Mouse (Mus musculus): ENCODE results near the gene Dctd. TPM values are rescaled to one million over a fixed set of nuclear protein-coding genes. Genes with fewer than 3 reads are reported as not detected.
A peak's percentile ranks its signal among the peaks of the same experiment; 100 is the strongest.
"Not testable (repeated sequence)": the region's sequence is repeated elsewhere in the genome, so short reads cannot be mapped to it uniquely, and the experiment has no call there.

The Dctd gene
- polyA plus RNA-seq, 1 experiment from 2014 or later, result 13.4 TPM

DNA sequence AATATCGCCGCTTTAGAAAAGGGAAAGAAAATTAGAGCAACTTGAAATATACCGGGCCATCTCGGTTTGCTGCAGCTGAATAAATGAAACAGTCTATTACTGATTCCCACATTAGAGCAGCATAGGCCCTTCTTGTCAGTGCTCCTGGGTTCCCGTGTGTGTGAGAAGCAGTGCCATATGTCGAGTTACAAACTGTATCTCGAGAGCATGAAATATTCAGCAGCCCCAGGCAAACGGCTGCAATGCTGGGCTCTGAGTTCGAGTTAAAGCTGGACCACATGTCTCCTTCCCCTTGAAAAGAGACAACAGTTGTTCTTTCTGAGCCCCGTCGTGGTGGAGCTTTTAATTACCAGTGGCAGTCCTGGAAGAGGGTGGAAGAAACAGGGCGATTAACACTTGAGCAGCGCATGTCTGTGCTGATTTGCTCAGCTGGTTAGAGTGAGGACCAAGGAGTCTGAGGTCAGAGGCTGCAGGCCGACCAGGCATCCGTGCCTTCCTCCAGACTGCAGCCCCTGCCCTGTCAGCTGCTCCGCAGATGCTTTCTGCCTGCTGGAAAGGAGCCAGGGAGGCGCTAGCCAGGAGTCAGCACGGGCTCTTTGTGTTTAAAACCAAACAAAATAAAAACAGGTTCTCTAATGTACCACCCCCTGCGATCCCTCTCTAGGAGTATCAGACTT lies 53.3 kb downstream of the Dctd start:
- H3K27ac ChIP-seq, result no peak overlapping the region
- peak overlapping the region; percentile 24; the same call in 1 of the 2 replicates for H3K4me2 ChIP-seq (replicated peaks)

DNA sequence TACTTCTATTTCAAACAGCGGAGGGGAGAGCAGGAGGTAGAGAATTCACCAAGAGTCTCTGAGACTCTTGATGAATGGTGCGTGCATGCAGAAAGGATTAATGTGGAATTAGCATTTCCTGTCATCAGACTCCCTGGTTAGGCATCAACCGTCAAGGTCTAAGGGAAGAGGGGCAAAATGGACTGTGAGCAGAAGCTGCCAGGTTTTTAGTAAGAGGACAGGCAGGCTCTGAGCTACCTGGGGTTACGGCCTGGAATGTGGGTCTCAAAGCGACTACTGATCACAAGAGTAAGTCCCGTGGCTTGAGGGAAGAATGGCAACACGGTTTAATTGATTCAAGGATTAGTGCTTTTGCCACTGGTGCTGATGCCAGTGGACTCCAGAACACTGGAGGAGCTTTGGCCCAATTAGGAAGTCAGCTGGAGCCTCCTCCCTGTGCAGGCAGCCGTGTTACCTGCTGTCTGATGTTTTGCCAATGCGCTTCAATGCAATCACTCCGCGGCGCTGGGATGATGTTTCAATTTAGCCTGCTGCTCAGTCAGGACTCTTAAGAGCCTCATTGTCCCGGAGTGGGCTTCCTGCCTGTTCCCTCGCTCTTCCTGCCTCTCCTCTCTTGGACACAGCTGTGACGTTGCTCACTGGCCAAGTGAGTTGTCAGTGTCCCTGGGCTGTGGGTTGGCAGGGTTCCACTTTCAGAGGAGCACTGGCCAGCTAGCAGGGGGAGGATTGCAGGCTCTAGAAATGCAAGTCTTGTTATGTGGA lies 54.6 kb downstream of the Dctd start:
- Histone ChIP-seq H3K27me3 (replicated peaks) (no peaks in the 10 kb centered on the region), H3K4me1 (peaks cover 22% of the 10 kb centered on the region), H3K27ac (no peak overlapping the region), H3K9me3 (peaks cover 13% of the 10 kb centered on the region), H3K36me3 (no peaks in the 10 kb centered on the region), H3K9ac (no peak overlapping the region), H3K4me2 (replicated peaks) (peak overlapping the region; percentile 27), H3K4me3 (no peak overlapping the region)
- WGBS, result 36% methylated on average over 15 of the region's 15 CpGs
- ATAC-seq (ENCODE audit: low FRiP score, low read depth), result no peak

More for the DNA sequence above, 53.3 kb downstream of the Dctd start:
- ATAC-seq (ENCODE audit: low FRiP score, low read depth), result peak; percentile 69
- Histone ChIP-seq H3K27me3 (replicated peaks) (no peaks in the 10 kb centered on the region), H3K4me1 (peaks cover 15% of the 10 kb centered on the region), H3K9ac (no peak overlapping the region), H3K36me3 (no peaks in the 10 kb centered on the region), H3K9me3 (peaks cover 13% of the 10 kb centered on the region), H3K4me3 (no peak overlapping the region)
- WGBS, result 40% methylated on average over 19 of the region's 19 CpGs

DNA sequence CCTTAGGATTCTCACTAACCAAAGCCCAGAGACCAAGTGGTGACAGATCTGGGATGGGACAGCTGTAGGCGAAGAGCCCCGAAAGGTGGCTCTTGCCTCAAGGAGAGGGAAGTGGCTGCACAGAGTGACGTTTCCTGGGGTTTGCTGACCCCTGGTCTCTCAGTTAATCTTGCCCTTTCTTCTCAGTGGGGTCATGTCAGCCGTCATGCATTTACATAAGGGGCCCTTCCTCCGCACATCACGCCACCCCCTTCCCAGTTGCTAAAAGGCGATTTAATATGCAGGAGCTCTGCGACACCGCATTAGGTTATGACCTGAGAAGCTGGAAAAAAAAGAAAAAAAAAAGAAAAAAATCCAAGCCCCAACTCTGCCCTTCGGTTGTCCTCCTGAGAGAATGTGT lies 58.8 kb downstream of the Dctd start:
- ATAC-seq (ENCODE audit: low FRiP score, low read depth), result no peak
- Histone ChIP-seq H3K9ac (no peak overlapping the region), H3K4me2 (replicated peaks) (no peak overlapping the region; the same call in 1 of the 2 replicates), H3K36me3 (no peaks in the 10 kb centered on the region), H3K4me1 (peaks cover 24% of the 10 kb centered on the region), H3K27me3 (replicated peaks) (no peaks in the 10 kb centered on the region), H3K4me3 (no peak overlapping the region), H3K9me3 (peaks cover 4% of the 10 kb centered on the region; the same call in 1 of the 2 replicates), H3K27ac (no peak overlapping the region)
- 26% methylated on average over 10 of the region's 10 CpGs for WGBS

DNA sequence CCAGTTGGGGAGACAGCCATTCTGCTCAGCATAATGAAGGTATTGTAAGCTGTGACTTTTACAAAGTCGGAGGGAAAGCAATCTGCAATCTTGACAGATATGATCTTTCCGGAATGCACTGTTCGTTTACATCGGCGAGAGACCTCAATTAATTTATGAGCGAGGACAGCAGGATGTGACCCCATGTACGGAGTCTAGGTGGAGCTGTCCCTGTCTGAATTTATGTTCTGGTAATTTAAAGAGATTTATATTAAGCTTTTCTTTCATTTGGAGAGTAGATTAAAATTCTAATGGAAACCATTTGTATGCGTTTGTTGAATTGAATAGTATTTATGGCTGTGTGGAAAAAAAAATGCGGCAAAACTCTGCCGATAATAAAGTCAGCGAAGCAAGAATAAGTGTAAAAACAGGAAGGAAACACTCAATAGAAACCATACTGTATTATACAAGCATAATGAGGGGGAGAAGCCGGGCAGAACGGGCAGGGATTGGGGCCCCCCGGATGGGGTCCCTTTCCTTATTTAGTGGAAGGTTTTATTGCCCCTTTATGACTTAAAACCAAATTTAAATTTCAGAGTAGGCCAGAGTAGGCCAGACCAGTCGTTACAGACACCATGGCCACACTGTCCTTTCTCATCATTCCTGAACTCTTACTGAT lies 59.8 kb downstream of the Dctd start:
- Histone ChIP-seq H3K4me1 (peaks cover 18% of the 10 kb centered on the region), H3K4me2 (replicated peaks) (peak overlapping the region; percentile 30; the same call in 1 of the 2 replicates), H3K27ac (no peak overlapping the region), H3K27me3 (replicated peaks) (no peaks in the 10 kb centered on the region), H3K9ac (no peak overlapping the region), H3K4me3 (no peak overlapping the region), H3K9me3 (peaks cover 4% of the 10 kb centered on the region; the same call in 1 of the 2 replicates), H3K36me3 (no peaks in the 10 kb centered on the region)
- WGBS, result 14% methylated on average over 15 of the region's 15 CpGs
- ATAC-seq (ENCODE audit: low FRiP score, low read depth), result peak; percentile 35; the same call in 1 of the 2 replicates

DNA sequence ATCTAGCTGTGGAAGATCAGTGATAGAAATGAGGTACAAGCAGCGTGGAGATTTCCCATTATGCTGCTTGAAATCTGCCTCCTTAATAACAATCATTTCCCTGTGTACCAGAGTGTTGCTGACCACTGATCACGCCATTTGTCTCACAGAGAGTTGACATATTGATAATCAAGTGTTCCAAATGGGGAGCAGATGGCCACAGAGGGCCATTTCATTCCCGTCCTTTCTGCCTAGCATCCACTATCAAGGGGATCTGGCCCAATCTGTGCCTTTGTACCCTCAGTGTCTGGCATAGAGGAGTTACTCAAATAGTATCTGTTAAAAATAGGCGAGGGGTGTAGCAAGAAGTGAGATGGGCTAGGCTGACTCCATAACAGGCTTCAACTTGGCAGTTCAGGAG lies 78.5 kb downstream of the Dctd start:
- WGBS, result 59% methylated on average over 4 of the region's 4 CpGs
- no peak for ATAC-seq (ENCODE audit: low FRiP score, low read depth)
- no peak overlapping the region for H3K4me2 ChIP-seq (replicated peaks)
- H3K27me3 ChIP-seq (replicated peaks), result no peaks in the 10 kb centered on the region
- H3K36me3 ChIP-seq, result no peaks in the 10 kb centered on the region
- H3K4me3 ChIP-seq, result no peak overlapping the region
- peaks cover 9% of the 10 kb centered on the region; the same call in 1 of the 2 replicates for H3K4me1 ChIP-seq
- H3K9me3 ChIP-seq, result peaks cover 12% of the 10 kb centered on the region; the same call in 1 of the 2 replicates
- no peak overlapping the region for H3K9ac ChIP-seq
- H3K27ac ChIP-seq, result no peak overlapping the region

DNA sequence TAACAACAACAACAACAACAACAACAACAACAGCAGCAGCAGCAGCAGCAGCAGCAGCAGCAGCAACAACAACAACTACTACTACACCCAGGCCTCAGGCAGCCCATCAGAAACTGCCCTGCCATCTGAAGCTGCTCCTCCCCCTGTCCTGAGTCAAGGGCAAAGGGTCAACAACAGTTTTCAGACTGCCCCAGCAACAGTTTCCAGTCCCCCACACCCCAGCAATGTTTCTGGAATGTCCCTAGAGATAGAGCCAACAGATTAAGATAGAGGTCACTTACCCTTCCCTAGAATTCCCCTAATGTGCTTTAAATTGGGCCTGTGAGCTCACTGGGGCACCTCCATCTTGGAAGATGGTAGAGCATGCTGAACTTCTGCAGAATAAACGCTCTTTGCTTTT lies 79.0 kb downstream of the Dctd start:
- Histone ChIP-seq H3K9ac (no peak overlapping the region), H3K36me3 (no peaks in the 10 kb centered on the region), H3K4me1 (peaks cover 9% of the 10 kb centered on the region; the same call in 1 of the 2 replicates), H3K9me3 (peaks cover 12% of the 10 kb centered on the region; the same call in 1 of the 2 replicates), H3K27me3 (replicated peaks) (no peaks in the 10 kb centered on the region), H3K27ac (no peak overlapping the region), H3K4me3 (no peak overlapping the region), H3K4me2 (replicated peaks) (no peak overlapping the region)
- no peak for ATAC-seq (ENCODE audit: low FRiP score, low read depth)
- 93% methylated on average over 1 of the region's 1 CpGs for WGBS

DNA sequence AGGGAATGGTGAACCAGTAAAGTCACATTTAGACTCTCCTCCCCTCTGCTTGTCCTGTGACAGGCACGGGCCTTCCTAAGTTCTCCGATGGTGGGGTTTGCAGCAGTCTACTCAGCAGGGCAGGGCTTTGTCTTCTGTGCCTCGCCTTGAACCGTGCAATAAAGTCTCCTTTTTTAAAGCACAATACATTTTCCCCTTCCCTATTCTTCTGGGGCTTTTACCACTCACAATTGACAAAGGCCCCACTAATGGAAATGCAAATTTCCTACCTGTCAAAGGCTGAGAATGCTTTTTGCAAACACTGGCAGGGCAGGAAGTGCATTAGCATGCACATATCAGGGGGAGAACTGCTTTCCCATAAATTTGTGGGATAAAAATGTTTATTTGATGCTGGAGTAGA lies 80.1 kb downstream of the Dctd start:
- Histone ChIP-seq H3K4me2 (replicated peaks) (peak overlapping the region; percentile 7), H3K4me1 (peaks cover 9% of the 10 kb centered on the region; the same call in 1 of the 2 replicates), H3K9me3 (peaks cover 9% of the 10 kb centered on the region; the same call in 1 of the 2 replicates), H3K4me3 (no peak overlapping the region), H3K27me3 (replicated peaks) (no peaks in the 10 kb centered on the region), H3K27ac (no peak overlapping the region), H3K36me3 (no peaks in the 10 kb centered on the region), H3K9ac (no peak overlapping the region)
- ATAC-seq (ENCODE audit: low FRiP score, low read depth), result peak; percentile 64
- 17% methylated on average over 4 of the region's 4 CpGs for WGBS

DNA sequence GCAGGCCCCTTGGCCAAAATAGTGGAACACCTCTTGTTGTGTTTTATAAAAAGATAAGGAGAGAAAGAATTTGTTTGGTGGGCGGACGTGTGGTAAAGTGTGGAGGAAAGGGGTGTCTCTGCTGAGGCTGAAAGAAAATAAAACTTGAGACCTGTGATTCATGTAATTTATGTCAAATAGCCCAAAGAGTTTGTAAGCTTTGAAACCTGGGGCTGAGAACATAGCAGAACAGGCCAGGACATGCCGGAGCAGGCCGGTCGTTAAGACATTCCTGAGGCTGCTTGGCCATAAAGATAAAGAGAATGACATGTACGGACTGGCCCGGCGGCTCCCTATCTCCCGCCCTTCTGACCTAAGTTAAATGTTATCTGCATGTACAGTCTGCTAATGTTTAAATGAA lies 81.3 kb downstream of the Dctd start:
- not testable (repeated sequence) for H3K4me1 ChIP-seq; H3K36me3 ChIP-seq; H3K9me3 ChIP-seq; H3K27me3 ChIP-seq (replicated peaks); H3K9ac ChIP-seq; H3K27ac ChIP-seq; H3K4me3 ChIP-seq; H3K4me2 ChIP-seq (replicated peaks); ATAC-seq (ENCODE audit: low FRiP score, low read depth)
- 92% methylated on average over 9 of the region's 9 CpGs for WGBS

DNA sequence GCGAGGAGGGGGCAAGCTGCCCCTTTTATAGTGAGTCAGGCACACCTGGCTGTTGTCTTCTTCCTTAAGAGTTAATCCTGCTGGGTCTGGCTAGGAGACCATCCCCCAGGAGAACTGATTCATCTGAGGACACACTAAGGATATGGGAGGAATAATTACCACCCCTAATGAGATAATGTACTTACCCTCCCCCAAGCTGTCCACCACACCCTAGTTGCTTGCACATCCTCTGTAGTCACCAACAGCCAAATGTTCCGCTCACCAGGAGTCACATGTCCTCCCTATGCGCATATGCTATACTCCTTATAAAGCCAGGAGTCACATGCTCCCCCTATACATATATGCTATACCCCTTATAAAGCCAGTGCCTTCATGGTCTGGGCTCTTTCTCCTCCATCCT lies 82.1 kb downstream of the Dctd start:
- H3K27me3 ChIP-seq (replicated peaks), result no peaks in the 10 kb centered on the region
- no peak overlapping the region for H3K4me3 ChIP-seq
- no peak overlapping the region for H3K27ac ChIP-seq
- no peak overlapping the region for H3K4me2 ChIP-seq (replicated peaks)
- ATAC-seq (ENCODE audit: low FRiP score, low read depth), result no peak
- whole genome bisulfite sequencing, result 97% methylated on average over 3 of the region's 3 CpGs
- H3K9ac ChIP-seq, result no peak overlapping the region
- H3K36me3 ChIP-seq, result no peaks in the 10 kb centered on the region
- peaks cover 9% of the 10 kb centered on the region; the same call in 1 of the 2 replicates for H3K4me1 ChIP-seq
- H3K9me3 ChIP-seq, result peaks cover 5% of the 10 kb centered on the region; the same call in 1 of the 2 replicates

DNA sequence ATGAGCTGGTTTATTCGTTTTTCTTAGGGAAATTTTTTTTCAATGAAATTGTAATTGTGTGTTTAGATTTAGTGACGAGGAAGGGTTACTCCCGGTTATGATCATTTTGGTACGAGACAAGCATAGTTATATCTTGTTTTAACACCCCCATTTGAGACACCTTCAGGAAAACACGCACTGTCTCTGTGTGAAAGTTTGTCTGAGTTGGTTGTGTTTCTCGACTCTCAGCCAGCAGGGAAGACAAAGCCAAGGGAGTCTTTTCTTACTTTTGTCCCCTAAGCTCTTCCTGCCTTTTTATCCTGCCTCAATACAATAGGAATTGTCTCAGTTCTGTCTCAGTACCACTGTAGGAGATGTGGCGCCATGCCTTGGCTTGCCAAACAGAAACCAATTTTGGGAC lies 84.9 kb downstream of the Dctd start:
- Histone ChIP-seq H3K4me1 (0 out of 2 replicates have a peak, but pooled peaks cover 5% of the 10 kb centered on the region), H3K9me3 (peaks cover 5% of the 10 kb centered on the region; the same call in 1 of the 2 replicates), H3K27me3 (replicated peaks) (no peaks in the 10 kb centered on the region), H3K36me3 (no peaks in the 10 kb centered on the region), H3K27ac (no peak overlapping the region), H3K9ac (no peak overlapping the region), H3K4me3 (no peak overlapping the region), H3K4me2 (replicated peaks) (no peak overlapping the region)
- 87% methylated on average over 7 of the region's 7 CpGs for WGBS
- ATAC-seq (ENCODE audit: low FRiP score, low read depth), result no peak

DNA sequence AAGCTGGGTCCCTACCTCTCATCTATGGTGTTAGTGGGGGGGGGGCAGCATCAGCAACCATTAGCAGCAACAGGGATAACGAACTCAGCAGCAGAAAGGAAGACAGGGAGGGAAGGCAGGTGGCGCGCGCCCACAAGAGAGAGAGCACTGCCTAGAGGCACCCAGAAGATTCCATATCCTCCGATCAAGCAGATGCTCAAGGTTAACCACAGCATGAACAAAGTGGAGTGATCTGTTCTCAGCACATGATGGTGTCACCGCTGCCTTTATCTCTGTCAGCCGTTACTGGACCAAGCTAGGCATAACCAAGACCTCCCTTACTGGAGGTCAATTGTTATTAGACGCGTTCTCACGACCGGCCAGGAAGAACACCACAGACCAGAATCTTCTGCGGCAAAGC lies 89.7 kb downstream of the Dctd start:
- Histone ChIP-seq H3K36me3 (no peaks in the 10 kb centered on the region), H3K9ac (no peak overlapping the region), H3K4me2 (replicated peaks) (no peak overlapping the region), H3K4me3 (no peak overlapping the region), H3K27me3 (replicated peaks) (no peaks in the 10 kb centered on the region), H3K9me3 (no peaks in the 10 kb centered on the region), H3K4me1 (no peaks in the 10 kb centered on the region), H3K27ac (no peak overlapping the region)
- WGBS, result 96% methylated on average over 12 of the region's 12 CpGs
- ATAC-seq (ENCODE audit: low FRiP score, low read depth), result no peak

DNA sequence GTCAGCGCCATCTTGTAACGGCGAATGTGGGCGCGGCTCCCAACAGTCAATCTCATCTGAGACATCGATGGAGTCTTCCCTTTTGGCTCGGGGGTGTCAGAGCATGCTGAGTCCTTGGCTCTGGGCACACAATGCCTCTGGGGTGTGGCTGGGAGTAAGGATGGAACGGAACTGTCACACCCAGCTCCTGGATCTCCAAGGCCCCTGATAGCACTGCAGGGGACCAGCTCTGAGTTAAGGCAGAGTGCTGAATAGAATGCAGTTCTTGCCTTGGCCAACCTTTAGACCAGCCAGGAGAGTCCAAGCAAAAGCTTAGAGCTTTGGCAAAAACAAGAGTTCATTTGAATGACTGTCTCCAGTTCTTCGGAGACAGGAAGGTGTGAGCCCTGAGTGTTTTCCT lies 97.1 kb downstream of the Dctd start:
- Histone ChIP-seq H3K4me1 (no peaks in the 10 kb centered on the region), H3K4me2 (replicated peaks) (no peak overlapping the region), H3K9ac (no peak overlapping the region), H3K4me3 (no peak overlapping the region), H3K27me3 (replicated peaks) (no peaks in the 10 kb centered on the region), H3K36me3 (no peaks in the 10 kb centered on the region), H3K27ac (no peak overlapping the region), H3K9me3 (no peaks in the 10 kb centered on the region)
- WGBS, result 96% methylated on average over 9 of the region's 9 CpGs
- ATAC-seq (ENCODE audit: low FRiP score, low read depth), result no peak

All from neural tube, embryonic 12.5 days (tissue).